Mouse (Mus musculus) megakaryocyte-erythroid progenitor cell, adult 5-6 weeks (primary cell): ENCODE measurements around the gene Scamp2. TPM values are rescaled to one million over a fixed set of nuclear protein-coding genes. Genes with fewer than 3 reads are reported as not detected.

Experiments used
- ATAC-seq: replicated peaks from 2 replicates; pipeline ENCODE4 v1.8.0; 2016; ENCODE audit warnings: mild to moderate bottlenecking, inconsistent platforms; ENCODE audit not compliant: severe bottlenecking, poor library complexity, low FRiP score, low TSS enrichment
- total RNA-seq, 2 experiments: library from RNA; stranded (forward) in 1 of 2; stranded (reverse) in 1 of 2; fragments of 200-1000, 215-1000 nt in 1 of 2; fragments of >200 nt in 1 of 2; fragmentation: Nextera tagmentation in 1 of 2; gene quantifications; 2 replicates each; pipeline ENCODE4 v1.2.3; 2014 to 2017

Scamp2 gene
- total RNA-seq, 2 experiments from 2014 or later = 10.1 to 21.5 TPM

GRCm38 (mm10) chr9:57547869-57548268 is 12.9 kb upstream of the Scamp2 start:
- no peak for ATAC-seq

- no peak for ATAC-seq
Measured at GRCm38 (mm10) chr9:57549186-57549585, 11.6 kb upstream of the Scamp2 start.

- ATAC-seq = no peak
Measured at GRCm38 (mm10) chr9:57550126-57550862, 10.4 kb upstream of the Scamp2 start.

- ATAC-seq = no peak; the same call in 1 of the 2 replicates
Measured at GRCm38 (mm10) chr9:57552139-57552887, 8.4 kb upstream of the Scamp2 start, which contains the start of gene Mpi. Mpi (minus strand) TSS chr9:57552763.

GRCm38 (mm10) chr9:57553119-57553518 is 7.6 kb upstream of the Scamp2 start:
- no peak for ATAC-seq

- no peak for ATAC-seq
Measured at GRCm38 (mm10) chr9:57554753-57555152, 6.0 kb upstream of the Scamp2 start.

- no peak for ATAC-seq
Measured at GRCm38 (mm10) chr9:57557215-57557614, 3.5 kb upstream of the Scamp2 start.

- ATAC-seq = no peak
Measured at GRCm38 (mm10) chr9:57558625-57559024, 2.1 kb upstream of the Scamp2 start.

GRCm38 (mm10) chr9:57559568-57559967 is 1.2 kb upstream of the Scamp2 start:
- no peak for ATAC-seq

- 0 out of 2 replicates have a peak, but pooled peaks have one; percentile 11 for ATAC-seq
Measured at GRCm38 (mm10) chr9:57560263-57560662, 480 bp upstream of the Scamp2 start.

- ATAC-seq = no peak
Measured at GRCm38 (mm10) chr9:57561711-57562099, 962 bp downstream of the Scamp2 start.

- ATAC-seq = no peak
Measured at GRCm38 (mm10) chr9:57562896-57563372, 2.2 kb downstream of the Scamp2 start.

- ATAC-seq = no peak
Measured at GRCm38 (mm10) chr9:57564609-57565008, 3.9 kb downstream of the Scamp2 start.

GRCm38 (mm10) chr9:57565741-57566221 is 5.0 kb downstream of the Scamp2 start:
- ATAC-seq = no peak

GRCm38 (mm10) chr9:57566846-57567245 is 6.1 kb downstream of the Scamp2 start:
- no peak; the same call in 1 of the 2 replicates for ATAC-seq

- no peak for ATAC-seq
Measured at GRCm38 (mm10) chr9:57568500-57568899, 7.8 kb downstream of the Scamp2 start.

- no peak for ATAC-seq
Measured at GRCm38 (mm10) chr9:57574397-57574796, 13.7 kb downstream of the Scamp2 start.

GRCm38 (mm10) chr9:57575577-57575976 is 14.8 kb downstream of the Scamp2 start:
- ATAC-seq = no peak

- peak; percentile 76 for ATAC-seq
Measured at GRCm38 (mm10) chr9:57577144-57577849, 16.6 kb downstream of the Scamp2 start.

- ATAC-seq = no peak
Measured at GRCm38 (mm10) chr9:57584991-57585390, 24.2 kb downstream of the Scamp2 start.
